Mouse (Mus musculus): ENCODE measurements around the gene Cops7b.
A peak's percentile ranks its signal among the peaks of the same experiment; 100 is the strongest.

Gene Cops7b

GRCm38 (mm10) chr1:86595315-86595714, 12.6 kb downstream of the Cops7b start:
- DNase-seq (ENCODE audit: extremely low spot score, low read depth, low spot score), result no peak

GRCm38 (mm10) chr1:86596512-86596911, 13.8 kb downstream of the Cops7b start:
- DNase-seq (ENCODE audit: extremely low spot score, low read depth, low spot score), result no peak

- no peak for DNase-seq (ENCODE audit: extremely low spot score, low read depth, low spot score)
These were observed 15.8 kb downstream of the Cops7b start for GRCm38 (mm10) chr1:86598516-86598915.

DNA sequence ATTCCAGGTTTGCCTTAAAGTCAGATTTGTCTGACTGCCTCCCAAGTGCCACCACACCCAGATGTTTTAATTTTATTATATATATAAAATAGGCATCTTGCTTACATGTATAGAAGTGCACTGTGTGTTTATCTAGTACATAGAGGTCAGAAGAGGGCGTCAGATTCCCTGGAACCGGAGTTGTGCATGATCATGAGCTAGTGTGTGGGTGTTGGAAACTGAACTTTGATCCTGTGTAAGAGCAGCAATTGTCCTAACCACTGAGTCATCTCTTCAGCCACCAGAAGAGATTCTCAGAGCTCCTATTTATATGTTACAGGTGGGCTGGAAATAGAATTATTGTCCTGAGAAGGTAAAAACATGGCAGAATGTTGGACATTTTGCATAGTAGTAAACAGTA, 17.4 kb downstream of the Cops7b start:
- no peak for DNase-seq (ENCODE audit: extremely low spot score, low read depth, low spot score)

GRCm38 (mm10) chr1:86610954-86611353, 28.2 kb downstream of the Cops7b start:
- DNase-seq (ENCODE audit: extremely low spot score, low read depth, low spot score), result no peak

GRCm38 (mm10) chr1:86612081-86612480, 29.4 kb downstream of the Cops7b start:
- no peak for DNase-seq (ENCODE audit: extremely low spot score, low read depth, low spot score)

DNA sequence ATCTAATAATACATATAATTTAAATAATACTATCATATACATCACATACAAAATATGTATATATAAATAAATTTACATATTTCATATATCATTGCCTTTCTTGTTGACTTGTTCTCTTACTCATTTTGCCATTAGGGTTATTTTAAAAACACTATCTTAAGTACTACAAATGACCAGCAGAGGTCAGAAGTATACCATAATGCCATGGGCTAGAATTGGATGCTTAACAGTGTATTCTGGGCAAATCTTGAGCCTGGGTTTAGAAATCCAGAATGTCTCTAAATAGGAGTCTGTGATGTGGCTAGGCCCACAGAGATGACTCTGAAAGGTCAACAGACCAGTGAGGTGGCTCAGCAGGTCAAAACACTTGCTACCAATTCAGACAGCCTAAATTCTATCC, 31.6 kb downstream of the Cops7b start:
- no peak for DNase-seq (ENCODE audit: extremely low spot score, low read depth, low spot score)

DNA sequence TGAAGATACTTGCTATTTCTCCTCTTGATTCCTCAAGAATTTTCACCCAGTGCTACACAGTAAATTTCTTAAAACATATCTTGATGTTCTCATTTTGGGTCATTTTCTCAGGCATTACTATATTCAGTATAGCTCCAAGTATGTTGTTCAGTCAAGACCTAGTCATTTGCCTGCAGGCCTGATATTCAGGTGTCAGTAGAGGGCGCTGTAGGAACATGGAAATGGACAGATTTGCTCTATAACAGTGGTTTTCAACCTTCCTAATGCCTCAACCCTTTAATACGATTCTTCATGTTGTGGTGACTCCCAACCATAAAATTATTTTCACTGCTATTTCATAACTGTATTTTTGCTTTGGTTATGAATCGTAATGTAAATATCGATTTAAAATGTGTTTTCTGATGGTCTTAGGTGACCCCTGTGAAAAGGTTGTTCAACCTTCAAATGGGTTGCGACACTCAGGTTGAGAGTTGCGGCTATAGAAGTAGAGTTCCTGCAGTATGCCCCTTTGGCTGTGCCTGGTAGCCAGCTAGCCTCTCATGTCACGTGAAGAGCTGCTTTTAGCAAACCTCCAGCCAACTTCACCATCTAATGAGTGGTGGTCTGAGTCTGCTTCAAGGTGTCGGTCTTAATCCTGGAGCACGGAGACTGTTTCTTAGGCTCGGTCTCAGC, 35.9 kb downstream of the Cops7b start:
- peak; percentile 49 for DNase-seq (ENCODE audit: extremely low spot score, low read depth, low spot score)

- DNase-seq (ENCODE audit: extremely low spot score, low read depth, low spot score), result no peak
These were observed 39.6 kb downstream of the Cops7b start for GRCm38 (mm10) chr1:86622296-86622695.

GRCm38 (mm10) chr1:86623001-86624000, 40.6 kb downstream of the Cops7b start:
- no peak for DNase-seq (ENCODE audit: extremely low spot score, low read depth, low spot score)

DNA sequence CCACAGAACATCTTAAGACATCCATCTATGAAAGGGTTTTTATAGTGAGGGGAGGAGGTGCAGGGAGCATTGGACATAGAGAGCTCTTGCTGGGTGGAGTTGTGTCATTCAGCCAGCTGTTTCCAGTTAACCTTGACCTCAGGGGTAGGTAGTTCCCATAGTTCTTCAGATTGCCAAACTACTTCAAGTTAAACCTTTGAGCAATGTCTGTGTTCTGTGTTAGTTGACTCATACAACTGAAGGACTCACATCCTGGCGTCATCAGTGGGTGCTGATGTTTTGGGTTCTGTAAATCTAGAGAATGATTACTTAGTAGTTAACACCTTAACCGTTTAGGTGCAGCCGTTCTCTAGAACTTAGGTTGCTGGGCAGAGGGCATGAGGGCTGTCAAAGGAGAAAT, 45.6 kb downstream of the Cops7b start:
- no peak for DNase-seq (ENCODE audit: extremely low spot score, low read depth, low spot score)

- no peak for DNase-seq (ENCODE audit: extremely low spot score, low read depth, low spot score)
These were observed 47.2 kb downstream of the Cops7b start for GRCm38 (mm10) chr1:86629936-86630335.

DNA sequence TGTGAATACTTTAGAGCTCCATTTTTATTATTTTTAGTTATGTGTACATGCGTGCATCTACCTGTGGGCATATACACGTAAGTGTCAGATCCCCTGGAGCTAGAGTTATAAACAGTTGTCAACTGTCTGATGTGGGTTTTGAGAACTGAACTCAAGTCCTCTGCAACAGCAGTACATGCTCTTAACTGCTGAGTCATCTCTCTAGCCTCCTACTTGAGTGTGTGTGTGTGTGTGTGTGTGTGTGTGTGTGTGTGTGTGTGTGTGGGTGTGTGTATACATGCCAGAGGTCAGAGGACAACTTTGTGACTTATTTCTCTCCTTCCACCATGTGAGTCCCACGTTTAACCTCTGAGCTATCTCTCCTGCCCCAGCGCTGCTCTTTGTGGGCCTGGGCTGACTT, 47.8 kb downstream of the Cops7b start:
- no peak for DNase-seq (ENCODE audit: extremely low spot score, low read depth, low spot score)

DNA sequence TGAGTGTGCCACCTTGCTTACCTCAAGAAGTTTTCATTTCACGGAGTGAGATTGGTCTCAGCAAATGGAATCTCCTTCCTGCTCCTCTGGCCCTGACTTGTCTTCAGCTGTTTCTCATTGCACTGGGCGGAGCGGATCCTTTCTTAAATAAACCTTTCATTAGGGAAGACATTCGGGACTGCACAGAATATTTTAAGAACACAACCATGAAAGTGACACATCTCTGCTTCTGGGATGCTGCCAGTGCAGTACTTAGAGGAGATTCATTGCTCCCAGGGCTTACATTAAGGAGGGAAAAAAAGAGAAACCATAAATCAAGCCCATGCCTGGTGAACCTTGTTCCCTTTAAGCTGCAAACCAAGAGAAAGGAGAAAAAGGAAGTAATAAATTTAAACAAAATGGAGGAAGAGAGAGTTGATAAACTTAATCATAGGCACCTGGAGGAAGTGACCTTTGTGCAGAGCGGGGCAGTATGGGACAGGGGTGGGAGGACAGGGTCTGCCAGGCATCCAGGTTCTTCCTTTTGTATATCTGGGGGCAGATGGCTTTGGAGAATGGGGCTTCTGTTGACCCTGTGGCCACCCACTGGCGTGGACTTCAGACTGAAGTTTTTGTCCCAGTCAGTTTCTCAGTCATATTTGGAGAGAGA, 50.2 kb downstream of the Cops7b start:
- no peak for DNase-seq (ENCODE audit: extremely low spot score, low read depth, low spot score)

DNA sequence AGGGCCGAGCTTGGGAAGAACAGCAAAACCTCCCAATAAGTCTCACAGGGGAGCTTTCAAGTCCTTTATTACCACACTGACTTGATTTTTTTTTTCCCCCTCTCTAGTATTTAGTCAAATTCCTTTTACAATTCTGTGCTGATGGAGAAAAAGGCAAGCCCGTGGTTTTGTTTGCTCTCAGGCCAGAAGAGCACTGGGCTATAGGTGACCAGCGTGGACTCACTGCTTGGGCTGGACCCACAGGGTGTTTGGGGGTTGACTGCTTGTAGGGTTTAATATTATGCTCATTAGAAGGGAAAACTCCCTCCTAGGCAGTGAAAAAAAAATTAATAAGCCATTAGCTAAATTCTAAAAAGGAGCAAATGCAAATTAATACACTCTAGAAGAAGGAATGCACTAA, 50.7 kb downstream of the Cops7b start:
- DNase-seq (ENCODE audit: extremely low spot score, low read depth, low spot score), result no peak

DNA sequence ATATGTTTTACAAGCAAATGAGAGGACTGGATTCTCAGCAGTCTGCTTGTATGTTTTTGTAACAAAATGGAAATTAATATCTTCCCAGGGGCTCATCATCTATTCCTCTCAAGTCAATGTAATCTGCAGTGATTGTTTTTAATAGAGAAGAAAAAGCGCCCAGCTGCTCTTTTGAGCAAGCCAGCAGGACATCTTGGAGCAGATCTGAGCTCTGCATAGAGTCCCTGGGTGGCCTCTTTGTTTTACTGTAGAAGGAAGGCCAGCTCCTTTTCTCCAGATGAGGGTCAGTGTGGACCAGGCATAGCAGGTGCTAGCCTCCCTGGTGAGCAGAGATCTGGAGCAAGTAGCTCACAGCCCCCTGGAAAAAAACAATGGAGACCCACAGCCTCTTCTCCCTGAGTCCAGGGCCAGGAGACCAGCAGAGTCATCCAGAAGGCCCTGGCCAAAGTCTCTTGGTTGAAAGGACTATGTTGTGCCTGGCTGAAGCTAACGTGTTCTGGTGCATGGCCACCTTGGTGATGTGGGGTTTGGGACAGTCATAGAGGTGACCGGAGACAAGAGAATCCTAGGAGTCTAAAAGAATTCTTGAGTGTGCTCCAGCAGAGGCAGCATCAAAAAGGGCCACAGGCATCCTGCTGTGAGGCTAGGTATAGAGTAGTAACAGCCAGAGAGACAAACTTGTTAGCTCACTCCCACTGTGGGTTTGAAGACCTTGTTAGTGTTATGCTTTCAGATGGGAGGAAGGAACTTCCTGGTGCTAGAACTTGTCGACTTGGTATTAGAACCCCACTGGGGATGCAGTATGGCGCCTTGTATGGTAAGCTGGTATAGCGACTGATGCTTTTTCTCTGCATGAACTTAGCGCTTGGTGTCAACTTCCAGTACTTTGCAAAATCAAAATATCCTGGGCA, 51.4 kb downstream of the Cops7b start:
- no peak for DNase-seq (ENCODE audit: extremely low spot score, low read depth, low spot score)

- DNase-seq (ENCODE audit: extremely low spot score, low read depth, low spot score), result no peak
These were observed 52.2 kb downstream of the Cops7b start for GRCm38 (mm10) chr1:86634751-86635359.

GRCm38 (mm10) chr1:86643101-86643809, 60.6 kb downstream of the Cops7b start:
- DNase-seq (ENCODE audit: extremely low spot score, low read depth, low spot score), result no peak

GRCm38 (mm10) chr1:86647517-86647916, 64.8 kb downstream of the Cops7b start:
- DNase-seq (ENCODE audit: extremely low spot score, low read depth, low spot score), result no peak

DNA sequence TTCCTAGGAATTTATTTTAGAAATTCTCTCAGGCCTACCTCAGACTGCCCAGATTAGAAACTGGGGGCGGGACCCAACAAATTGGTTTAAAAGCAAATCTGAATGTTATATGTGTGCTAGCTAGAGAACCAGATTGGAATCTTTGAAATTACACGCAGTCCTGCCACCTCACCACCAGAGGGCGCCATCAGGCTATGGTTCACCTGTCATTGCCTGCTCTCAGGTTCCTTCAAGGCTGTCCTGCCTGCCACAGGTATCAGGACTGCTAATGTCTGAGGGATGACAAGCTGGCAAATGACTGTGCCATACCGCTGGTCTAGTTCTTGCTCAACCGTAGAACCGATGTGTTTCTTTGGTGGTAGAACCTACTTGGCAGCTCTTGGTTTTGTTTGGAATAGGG, 67.6 kb downstream of the Cops7b start:
- no peak for DNase-seq (ENCODE audit: extremely low spot score, low read depth, low spot score)

Data from hindlimb bud, embryonic 11.5 days (tissue).